Mouse (Mus musculus) spleen, adult 2 months (tissue): ENCODE results near the gene Wdr34.

ENCODE experiments used
- CTCF ChIP-seq: fragments of 200-500 bp; IDR thresholded peaks from 2 replicates; pipeline ENCODE4 v1.5.1; 2011; ENCODE audit warnings: mild to moderate bottlenecking, inconsistent platforms; ENCODE audit not compliant: insufficient read depth, insufficient read length, insufficient replicate concordance; ENCODE audit errors: extremely low read depth
- POLR2A ChIP-seq: fragments of 200-500 bp; IDR thresholded peaks from 2 replicates; pipeline ENCODE4 v1.6.1; 2011; ENCODE audit warnings: low read depth, low read length, inconsistent platforms

GRCm38 (mm10) chr2:30078349-30078712 is 29.6 kb upstream of the Wdr34 start:
- TF ChIP-seq POLR2A (no peak), CTCF (no peak)
